Mouse (Mus musculus): ENCODE results near the gene Tlr7.
"Not testable (repeated sequence)": the region's sequence is repeated elsewhere in the genome, so short reads cannot be mapped to it uniquely, and the experiment has no call there.

Tlr7 gene

DNA sequence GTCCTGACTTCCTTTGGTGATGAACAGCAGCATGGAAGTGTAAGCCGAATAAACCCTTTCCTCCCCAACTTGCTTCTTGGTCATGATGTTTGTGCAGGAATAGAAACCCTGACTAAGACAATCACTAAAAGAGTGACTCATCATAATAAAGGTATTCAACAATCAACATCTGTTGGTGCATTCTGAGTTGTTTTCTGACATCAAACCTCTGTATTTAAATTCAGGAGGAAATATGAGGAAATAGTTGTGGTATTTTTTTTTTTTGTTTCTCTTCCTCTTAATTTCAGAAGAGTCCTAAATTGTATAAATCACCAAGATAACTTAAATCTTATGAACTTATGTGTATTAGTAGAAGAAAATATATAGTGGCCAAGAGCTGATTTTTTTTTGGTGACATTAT lies 28.3 kb downstream of the Tlr7 start:
- DNase-seq (ENCODE audit: low spot score in 2 of 2), result not testable (repeated sequence)

DNA sequence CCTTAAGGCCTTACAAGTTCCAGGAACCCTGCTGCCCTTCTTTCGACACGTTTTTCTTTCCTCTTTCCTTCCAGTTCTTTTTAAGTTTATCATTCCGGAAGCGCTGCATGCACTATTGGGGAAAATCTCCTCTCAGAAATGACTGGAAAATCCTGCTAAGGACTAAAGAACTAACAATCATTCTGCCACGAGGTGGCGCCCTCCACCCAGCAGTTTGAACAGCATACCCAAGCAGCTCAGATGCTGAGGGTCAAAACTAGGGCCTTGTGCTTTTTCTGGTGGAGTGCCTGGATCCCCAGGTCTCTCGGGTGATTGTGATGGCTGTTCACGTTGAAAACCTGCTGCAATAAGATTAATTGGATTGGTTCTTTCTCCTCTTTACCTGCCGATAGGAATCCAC lies 53.4 kb downstream of the Tlr7 start:
- DNase-seq (ENCODE audit: low spot score in 2 of 2), result peak; percentile 28 to 38

DNA sequence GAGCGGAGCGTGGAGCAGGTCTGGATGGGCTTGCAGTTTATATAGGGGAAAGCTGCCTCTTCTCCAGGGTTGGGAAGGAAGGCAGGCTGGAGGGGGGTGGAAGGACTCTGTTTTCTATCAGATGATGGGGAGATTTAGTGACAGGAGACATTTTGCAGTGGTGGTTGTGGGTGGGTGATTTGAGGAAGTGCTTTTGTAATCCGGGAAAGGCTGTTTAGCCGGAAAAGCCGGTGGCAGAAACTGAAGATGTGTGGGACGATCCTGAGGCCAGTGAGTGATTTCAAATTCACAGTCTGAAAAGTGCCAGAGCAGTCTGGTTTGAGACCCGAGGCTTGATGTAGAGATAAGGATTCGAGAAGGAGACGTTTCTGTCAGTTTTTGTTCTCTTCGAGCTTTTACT lies 53.8 kb downstream of the Tlr7 start:
- DNase-seq (ENCODE audit: low spot score in 2 of 2), result no peak

DNA sequence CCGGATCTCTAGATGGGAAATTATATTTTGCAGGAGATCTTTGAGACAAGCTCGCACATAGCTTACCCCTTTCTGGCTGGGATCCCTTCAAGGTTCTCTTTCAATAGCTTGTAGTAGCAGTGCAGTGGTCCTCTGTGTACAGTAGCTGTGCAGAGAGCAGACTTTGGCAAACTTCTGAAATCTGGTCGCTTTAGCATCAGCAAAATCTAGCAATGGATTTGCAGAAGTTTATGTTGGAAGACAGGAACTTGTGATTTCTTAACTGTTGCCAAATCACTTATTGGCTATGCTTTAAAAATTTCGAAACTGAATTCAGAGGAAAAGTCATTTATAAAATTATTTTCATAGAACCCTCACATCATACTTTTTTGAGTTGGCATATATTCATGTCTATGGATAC lies 66.3 kb downstream of the Tlr7 start, which contains the start of gene Tlr8:
Tlr8 (minus strand) TSS at position 244 of the 400 bp plus-strand sequence.
- DNase-seq (ENCODE audit: low spot score in 2 of 2), result no peak

DNA sequence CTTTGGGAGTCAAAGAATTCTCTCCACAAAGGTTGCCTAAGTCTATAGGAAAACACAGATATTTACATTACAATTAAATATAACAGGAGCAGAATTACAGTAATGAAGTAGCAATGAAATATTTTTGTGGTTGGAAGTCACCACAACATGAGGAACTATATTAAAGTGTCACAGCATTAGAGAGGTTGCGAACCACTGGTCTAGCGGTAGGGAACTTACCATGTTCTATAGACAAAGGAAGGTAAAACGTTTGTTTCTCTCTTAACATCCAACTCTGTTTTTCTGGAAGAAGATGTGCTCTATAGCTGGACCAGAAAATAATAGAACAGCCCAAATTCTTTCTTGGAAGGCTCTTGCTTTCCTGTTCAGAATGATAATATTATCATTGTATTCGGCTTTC lies 66.8 kb downstream of the Tlr7 start:
- DNase-seq (ENCODE audit: low spot score in 2 of 2), result no peak
